In genomic region chr5:63628531-63628871, GRCm38 (mm10) we compare ENCODE assay signal across 23 mouse cellular contexts. TPM values are rescaled to one million over a fixed set of nuclear protein-coding genes. Genes with fewer than 3 reads are reported as not detected.
DNase-seq lines count a peak whose midpoint lies in the region; ATAC-seq and TF ChIP-seq lines count a peak whose summit lies in the region.
"Had no signal": no experiment of that assay in that cellular context is flagged by ENCODE, and none has a peak within 500 bp of the region (broad histone marks: within the 10 kb centered on the region; RNA-seq: fewer than 3 reads in every experiment).

No protein-coding gene starts in this region.

- DNase-seq in cerebellum, adult 9-11 months, result peak; percentile 24
- no peak for DNase-seq in cerebellum, adult 8-10 months
- no peak for DNase-seq in forebrain, embryonic 11.5 days (ENCODE audit: low spot score)
- peak; percentile 6 to 21 for DNase-seq in cerebellum, postnatal 25 days
- no peak for DNase-seq in forebrain, postnatal 0 days
- no peak for DNase-seq in yolk sac, embryonic 10.5 days (ENCODE audit: low spot score)
- DNase-seq: adrenal gland, adult 2 months; adrenal gland, postnatal 25 days; gastrocnemius, postnatal 14 days; heart, adult 2 months; heart, postnatal 14 days; kidney, adult 2 months had no signal

- no peak overlapping the region for H3K27ac ChIP-seq in forebrain, embryonic 15.5 days (replicated peaks)
- no peak overlapping the region for H3K27ac ChIP-seq in forebrain, embryonic 11.5 days (ENCODE audit: low read depth, low read length)
- no peak overlapping the region for H3K27ac ChIP-seq in forebrain, postnatal 0 days (ENCODE audit: low read depth, low read length)
- H3K27ac ChIP-seq: embryonic facial prominence, embryonic 13.5 days; heart, adult 2 months; heart, embryonic 15.5 days; hindbrain, embryonic 15.5 days; kidney, embryonic 15.5 days had no signal

- peak; percentile 67 for ATAC-seq in forebrain, embryonic 15.5 days (replicated peaks)
- no peak for ATAC-seq in forebrain, embryonic 11.5 days (replicated peaks; ENCODE audit: low FRiP score)
- peak; percentile 36 for ATAC-seq in forebrain, postnatal 0 days
- ATAC-seq: intestine, embryonic 16.5 days had no signal

- H3K4me3 ChIP-seq in forebrain, embryonic 15.5 days, result no peak overlapping the region
- H3K4me3 ChIP-seq in forebrain, embryonic 11.5 days (ENCODE audit: low read depth, low read length), result no peak overlapping the region
- H3K4me3 ChIP-seq in forebrain, postnatal 0 days (ENCODE audit: low read depth, low read length), result no peak overlapping the region
- H3K4me3 ChIP-seq: embryonic facial prominence, embryonic 13.5 days; heart, adult 2 months; heart, embryonic 15.5 days; hindbrain, embryonic 15.5 days; kidney, embryonic 15.5 days had no signal

- H3K4me1 ChIP-seq in forebrain, embryonic 15.5 days, result no peaks in the 10 kb centered on the region
- H3K4me1 ChIP-seq in forebrain, embryonic 11.5 days (replicated peaks; ENCODE audit: control insufficient read depth, insufficient read depth, low read length), result no peaks in the 10 kb centered on the region
- H3K4me1 ChIP-seq in forebrain, postnatal 0 days (ENCODE audit: insufficient read depth), result no peaks in the 10 kb centered on the region
- H3K4me1 ChIP-seq: embryonic facial prominence, embryonic 13.5 days; heart, embryonic 15.5 days; hindbrain, embryonic 15.5 days; kidney, embryonic 15.5 days had no signal

- no peaks in the 10 kb centered on the region for H3K36me3 ChIP-seq in forebrain, embryonic 15.5 days
- no peaks in the 10 kb centered on the region for H3K36me3 ChIP-seq in forebrain, embryonic 11.5 days (ENCODE audit: control insufficient read depth, insufficient read depth, low read length)
- no peaks in the 10 kb centered on the region for H3K36me3 ChIP-seq in forebrain, postnatal 0 days (ENCODE audit: insufficient read depth)
- H3K36me3 ChIP-seq: embryonic facial prominence, embryonic 13.5 days; heart, embryonic 15.5 days; hindbrain, embryonic 15.5 days; kidney, embryonic 15.5 days had no signal

- no peak for TF ChIP-seq CTCF in forebrain, postnatal 0 days (IDR thresholded peaks at IDR 0.05; ENCODE audit: low read depth)

- no peaks in the 10 kb centered on the region for H3K9me3 ChIP-seq in forebrain, embryonic 15.5 days
- H3K9me3 ChIP-seq in forebrain, embryonic 11.5 days (ENCODE audit: control insufficient read depth, low read length), result no peaks in the 10 kb centered on the region
- no peaks in the 10 kb centered on the region for H3K9me3 ChIP-seq in forebrain, postnatal 0 days (ENCODE audit: low read length)
- H3K9me3 ChIP-seq: embryonic facial prominence, embryonic 13.5 days; heart, embryonic 15.5 days; hindbrain, embryonic 15.5 days; kidney, embryonic 15.5 days had no signal

- H3K9ac ChIP-seq in forebrain, embryonic 15.5 days (replicated peaks), result no peak overlapping the region
- no peak overlapping the region for H3K9ac ChIP-seq in forebrain, embryonic 11.5 days (ENCODE audit: low read length)
- H3K9ac ChIP-seq in forebrain, postnatal 0 days, result no peak overlapping the region
- H3K9ac ChIP-seq: embryonic facial prominence, embryonic 13.5 days; heart, embryonic 15.5 days; hindbrain, embryonic 15.5 days; kidney, embryonic 15.5 days had no signal

- H3K4me2 ChIP-seq in forebrain, embryonic 15.5 days (replicated peaks), result no peak overlapping the region
- H3K4me2 ChIP-seq in forebrain, embryonic 11.5 days (ENCODE audit: low read depth, low read length, severe bottlenecking), result no peak overlapping the region
- no peak overlapping the region for H3K4me2 ChIP-seq in forebrain, postnatal 0 days (ENCODE audit: low read depth)
- H3K4me2 ChIP-seq: embryonic facial prominence, embryonic 13.5 days; heart, embryonic 11.5 days; heart, embryonic 15.5 days; hindbrain, embryonic 15.5 days; kidney, embryonic 15.5 days had no signal

- H3K27me3 ChIP-seq in forebrain, embryonic 15.5 days, result no peaks in the 10 kb centered on the region
- H3K27me3 ChIP-seq in forebrain, embryonic 11.5 days (ENCODE audit: control insufficient read depth, insufficient read depth, low read length), result no peaks in the 10 kb centered on the region
- no peaks in the 10 kb centered on the region for H3K27me3 ChIP-seq in forebrain, postnatal 0 days (ENCODE audit: insufficient read depth, low read length)
- H3K27me3 ChIP-seq: embryonic facial prominence, embryonic 13.5 days; heart, embryonic 15.5 days; hindbrain, embryonic 15.5 days; kidney, embryonic 15.5 days had no signal

- WGBS in forebrain, embryonic 15.5 days, result 27% methylated on average over 3 of the region's 3 CpGs
- 59% methylated on average over 3 of the region's 3 CpGs for WGBS in forebrain, embryonic 11.5 days
- WGBS in forebrain, postnatal 0 days, result 31% methylated on average over 3 of the region's 3 CpGs

RNA-seq across cellular contexts. Expression of gene Nwd2, which starts 20.4 kb away (rescaled TPM):
- 4.1 and 4.8 TPM in 2 replicates for polyA plus RNA-seq in forebrain, embryonic 15.5 days (2015; fragmentation: Nextera tagmentation; extraction: Ambion mirVana)
- polyA plus RNA-seq in forebrain, embryonic 11.5 days (2014; fragmentation: Nextera tagmentation; extraction: Ambion mirVana), result 0.21 and 0.25 TPM in 2 replicates
- 33.4 and 44.9 TPM in 2 replicates for total RNA-seq in forebrain, postnatal 0 days (2014; rRNA removed)
- 13.2 and 16.5 TPM in 2 replicates for polyA plus RNA-seq in forebrain, postnatal 0 days (2015; fragmentation: Nextera tagmentation; extraction: Ambion mirVana)
- total RNA-seq: adrenal gland, adult 2 months; adrenal gland, postnatal 25 days; ES-E14; gastrocnemius, adult 18-20 months; gastrocnemius, postnatal 14 days; heart, adult 2 months; heart, postnatal 14 days; hematopoietic stem cell, adult 5-6 weeks had no signal
- polyA plus RNA-seq: adrenal gland, adult 2 months; gonadal fat pad, adult 2 months; heart, adult 2 months; heart, embryonic 15.5 days; kidney, adult 2 months had no signal

Comparison
In these comparisons a context has a peak if more than half of its experiments do, and no peak if none do; other contexts are left out.
1. DNase-seq: peak in cerebellum, adult 9-11 months (single experiment) and cerebellum, postnatal 25 days (2 of 2); none in cerebellum, adult 8-10 months (single experiment), forebrain, embryonic 11.5 days (single experiment), forebrain, postnatal 0 days (single experiment) and yolk sac, embryonic 10.5 days (single experiment).